11 mouse cellular contexts compared by ENCODE assay signal in genomic region chr13:94140446-94140845, GRCm38 (mm10).
DNase-seq lines count a peak whose midpoint lies in the region; ATAC-seq and TF ChIP-seq lines count a peak whose summit lies in the region.
"Had no signal": no experiment of that assay in that cellular context is flagged by ENCODE, and none has a peak within 500 bp of the region (broad histone marks: within the 10 kb centered on the region; RNA-seq: fewer than 3 reads in every experiment).

No protein-coding gene starts in this region.

- H3K4me3 ChIP-seq in gastrocnemius, adult 2 months, result no peak overlapping the region
- H3K4me3 ChIP-seq in embryonic facial prominence, embryonic 12.5 days, result no peak overlapping the region
- no peak overlapping the region for H3K4me3 ChIP-seq in limb, embryonic 15.5 days
- H3K4me3 ChIP-seq: erythroblast, embryonic 14.5 days; liver, embryonic 12.5 days had no signal

- H3K9ac ChIP-seq in embryonic facial prominence, embryonic 12.5 days, result no peak overlapping the region
- no peak overlapping the region for H3K9ac ChIP-seq in limb, embryonic 15.5 days
- H3K9ac ChIP-seq: liver, embryonic 12.5 days had no signal

- TF ChIP-seq CTCF in gastrocnemius, adult 2 months (IDR thresholded peaks at IDR 0.05), result no peak

- no peak overlapping the region for H3K4me2 ChIP-seq in embryonic facial prominence, embryonic 12.5 days (replicated peaks)
- no peak overlapping the region for H3K4me2 ChIP-seq in limb, embryonic 15.5 days
- H3K4me2 ChIP-seq: liver, embryonic 12.5 days had no signal

- ATAC-seq in embryonic facial prominence, embryonic 12.5 days (ENCODE audit: insufficient number of reproducible peaks, insufficient read depth, low FRiP score, low TSS enrichment), result no peak
- ATAC-seq in limb, embryonic 15.5 days (ENCODE audit: insufficient number of reproducible peaks, low FRiP score, low TSS enrichment, low read depth), result no peak
- ATAC-seq: liver, embryonic 12.5 days had no signal

- no peaks in the 10 kb centered on the region for H3K27me3 ChIP-seq in embryonic facial prominence, embryonic 12.5 days
- no peaks in the 10 kb centered on the region for H3K27me3 ChIP-seq in limb, embryonic 15.5 days
- H3K27me3 ChIP-seq: liver, embryonic 12.5 days had no signal

- WGBS in embryonic facial prominence, embryonic 12.5 days, result 72% methylated on average over 4 of the region's 4 CpGs
- WGBS in limb, embryonic 15.5 days, result 56% methylated on average over 4 of the region's 4 CpGs

- H3K27ac ChIP-seq in gastrocnemius, adult 2 months, result peak overlapping the region; percentile 56; the same call in 1 of the 2 replicates
- H3K27ac ChIP-seq in embryonic facial prominence, embryonic 12.5 days, result peak overlapping the region; percentile 80
- H3K27ac ChIP-seq in limb, embryonic 15.5 days, result peak overlapping the region; percentile 72; the same call in 1 of the 2 replicates
- H3K27ac ChIP-seq: liver, embryonic 12.5 days had no signal

- no peaks in the 10 kb centered on the region for H3K36me3 ChIP-seq in embryonic facial prominence, embryonic 12.5 days
- H3K36me3 ChIP-seq in limb, embryonic 15.5 days, result no peaks in the 10 kb centered on the region
- H3K36me3 ChIP-seq: liver, embryonic 12.5 days had no signal

- intact Hi-C loops in gastrocnemius, adult 2 months (cut with DNase I), result loop anchor here (5.0 kb wide), 1 partner anchor 33 kb away; no protein-coding TSS in a partner anchor
- intact Hi-C loops in left cerebral cortex, postnatal 14 days (cut with DNase I), result loop anchor here (10.0 kb wide), 1 partner anchor 286 kb away; no protein-coding TSS in a partner anchor

- peaks cover 77% of the 10 kb centered on the region for H3K4me1 ChIP-seq in embryonic facial prominence, embryonic 12.5 days
- H3K4me1 ChIP-seq in limb, embryonic 15.5 days, result peaks cover 65% of the 10 kb centered on the region

- no peak for DNase-seq in gastrocnemius, adult 2 months
- no peak for DNase-seq in gastrocnemius, postnatal 25 days
- DNase-seq in kidney, adult 9 months, result peak; percentile 70
- DNase-seq in left cerebral cortex, postnatal 14 days (ENCODE audit: low spot score in 2 of 2), result no peak
- DNase-seq in cerebellum, adult 11 months, result no peak
- no peak for DNase-seq in right cerebral cortex, postnatal 10 days (ENCODE audit: low spot score in 2 of 2)
- DNase-seq: cerebellum, postnatal 25 days had no signal

- H3K9me3 ChIP-seq in embryonic facial prominence, embryonic 12.5 days, result no peaks in the 10 kb centered on the region
- no peaks in the 10 kb centered on the region for H3K9me3 ChIP-seq in limb, embryonic 15.5 days
- H3K9me3 ChIP-seq: liver, embryonic 12.5 days had no signal
